Mouse (Mus musculus) forebrain, embryonic 12.5 days (tissue): Measurements from ENCODE around the gene Myh6. TPM values are rescaled to one million over a fixed set of nuclear protein-coding genes. Genes with fewer than 3 reads are reported as not detected.

Experiments used
- microRNA counts: library from miRNA; unstranded; fragments of <30 nt; microRNA quantifications from one replicate; lab custom pipeline; 2017
- microRNA-seq: library from miRNA; unstranded; fragments of <30 nt; microRNA quantifications from one replicate; pipeline ENCODE4, GENCODE M21; 2017
- polyA plus RNA-seq: library from polyadenylated mRNA; unstranded; fragments of >200 nt; fragmentation: Nextera tagmentation; extraction: Ambion mirVana; gene quantifications from 2 replicates; pipeline ENCODE4 v1.2.1, GENCODE M21; 2016

Gene Myh6
- polyA plus RNA-seq, 1 experiment from 2014 or later, result 1.8 TPM

MicroRNAs within 50 kb of the gene (microRNA counts, 519-probe panel; counts per million panel counts)
- microRNA mmu-miR-208a (lab: Ali Mortazavi, UCI), result not detected
- not detected for microRNA mmu-miR-208b (lab: Ali Mortazavi, UCI)

Small RNAs within 50 kb of the gene (microRNA-seq; reads per million reads assigned to microRNA genes)
- gene Mir208a (4.1 reads per million, percentile 14 among the genes with 10 or more reads in this experiment), gene Mir208b (19.7 reads per million, percentile 34 among the genes with 10 or more reads in this experiment)

Other genes with a start within 250 kb of the Myh6 start
- 2.3 and 2.7 TPM in 2 replicates for gene Slc7a8, start 185.0 kb downstream of the Myh6 start, polyA plus RNA-seq
- not detected in 2 replicates for gene Rnf212b, start 152.8 kb downstream of the Myh6 start, polyA plus RNA-seq
- 13.9 and 18.5 TPM in 2 replicates for gene Homez, start 96.0 kb downstream of the Myh6 start, polyA plus RNA-seq
- gene Ppp1r3e, start 89.4 kb downstream of the Myh6 start, polyA plus RNA-seq, result 1.1 and 1.3 TPM in 2 replicates
- gene Bcl2l2, start 83.5 kb downstream of the Myh6 start, polyA plus RNA-seq, result 3.3 and 3.4 TPM in 2 replicates
- gene Gm20521, start 83.5 kb downstream of the Myh6 start, polyA plus RNA-seq, result 0.27 TPM in 1 of 2 replicates, not detected in the other
- 199 and 211 TPM in 2 replicates for gene Pabpn1, start 74.4 kb downstream of the Myh6 start, polyA plus RNA-seq
- 93.3 and 97.8 TPM in 2 replicates for gene Slc22a17, start 53.8 kb downstream of the Myh6 start, polyA plus RNA-seq
- gene Efs, start 40.8 kb downstream of the Myh6 start, polyA plus RNA-seq, result 36.8 and 37.8 TPM in 2 replicates
- gene Il25, start 34.2 kb downstream of the Myh6 start, polyA plus RNA-seq, result not detected in 2 replicates
- 1.4 and 2.0 TPM in 2 replicates for gene Cmtm5, start 30.7 kb downstream of the Myh6 start, polyA plus RNA-seq
- not detected in 2 replicates for gene Gm17428, start 10.0 kb upstream of the Myh6 start, polyA plus RNA-seq
- 3.6 and 4.2 TPM in 2 replicates for gene Myh7, start 27.7 kb upstream of the Myh6 start, polyA plus RNA-seq
- 71.7 and 73.3 TPM in 2 replicates for gene Ngdn, start 48.5 kb upstream of the Myh6 start, polyA plus RNA-seq
- 26.3 and 28.1 TPM in 2 replicates for gene Zfhx2, start 125.4 kb upstream of the Myh6 start, polyA plus RNA-seq
- gene Thtpa, start 127.9 kb upstream of the Myh6 start, polyA plus RNA-seq, result 32.0 and 33.0 TPM in 2 replicates
- gene Ap1g2, start 139.7 kb upstream of the Myh6 start, polyA plus RNA-seq, result 10.2 and 11.4 TPM in 2 replicates
- 9.0 and 9.4 TPM in 2 replicates for gene Jph4, start 150.0 kb upstream of the Myh6 start, polyA plus RNA-seq